Mouse (Mus musculus): ENCODE results near the gene Rps29.

DNA sequence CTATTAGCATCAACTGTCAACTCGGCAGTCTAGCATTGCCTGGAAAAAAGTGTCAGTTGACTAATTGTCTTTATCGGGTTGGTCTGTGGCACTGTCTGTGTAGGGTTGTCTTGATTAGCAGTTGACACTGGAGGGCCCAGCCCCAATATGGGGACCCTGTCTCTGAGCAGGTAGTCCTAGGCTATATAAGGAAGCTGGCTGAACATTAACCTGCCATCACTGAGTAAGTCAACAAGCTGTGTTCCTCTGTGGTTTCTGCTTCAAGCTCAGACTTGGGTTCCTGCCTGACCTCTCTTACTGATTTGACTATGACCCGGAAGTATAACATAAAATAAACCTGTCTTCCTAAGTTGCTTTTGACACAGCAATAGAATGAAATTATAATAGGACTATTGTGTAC lies 17.0 kb upstream of the Rps29 start:
- TF ChIP-seq GATA1 (IDR thresholded peaks at IDR 0.05; ENCODE audit: low read length) = no peak
- TF ChIP-seq TAL1 (IDR thresholded peaks at IDR 0.05; ENCODE audit: low read length) = no peak
